Mouse (Mus musculus) hindbrain, embryonic 11.5 days (tissue): Measurements from ENCODE around the gene Oas1d. TPM values are rescaled to one million over a fixed set of nuclear protein-coding genes. Genes with fewer than 3 reads are reported as not detected.
"Not testable (repeated sequence)": the region's sequence is repeated elsewhere in the genome, so short reads cannot be mapped to it uniquely, and the experiment has no call there.

Source experiments
- ATAC-seq: fragments of 200-750 bp; cut with Nextera tagmentation; 2 replicates; pipeline ENCODE4 v1.8.0; 2017; ENCODE audit warnings: mild to moderate bottlenecking, moderate TSS enrichment, moderate library complexity; ENCODE audit not compliant: low FRiP score
- DNase-seq: peaks from one replicate; pipeline ENCODE4 v3.0.0-alpha.2; 2015; ENCODE audit warnings: low spot score
- H3K27ac ChIP-seq: fragments of 300-500 bp; sonication (generic); 2 replicates; pipeline ENCODE4 v1.5.1; 2014; ENCODE audit warnings: mild to moderate bottlenecking, low read depth, low read length
- H3K27me3 ChIP-seq: fragments of 300-500 bp; sonication (generic); 2 replicates; pipeline ENCODE4 v1.6.1; 2014; ENCODE audit warnings: mild to moderate bottlenecking, low read length, moderate library complexity, mixed read lengths; ENCODE audit not compliant: control insufficient read depth, insufficient read depth
- H3K36me3 ChIP-seq: fragments of 300-500 bp; sonication (generic); 2 replicates; pipeline ENCODE4 v1.6.1; 2014; ENCODE audit warnings: mild to moderate bottlenecking, low read length, moderate library complexity, mixed read lengths; ENCODE audit not compliant: control insufficient read depth, insufficient read depth
- H3K4me1 ChIP-seq: fragments of 300-500 bp; sonication (generic); replicated peaks from 2 replicates; pipeline ENCODE4 v1.6.1; 2014; ENCODE audit warnings: low read length, mixed read lengths; ENCODE audit not compliant: control insufficient read depth, insufficient read depth
- H3K4me2 ChIP-seq: fragments of 300-500 bp; sonication (generic); replicated peaks from 2 replicates; pipeline ENCODE4 v1.6.1; 2014; ENCODE audit warnings: mild to moderate bottlenecking, low read depth, low read length
- H3K4me3 ChIP-seq: fragments of 300-500 bp; sonication (generic); 2 replicates; pipeline ENCODE4 v1.5.1; 2014; ENCODE audit warnings: low read depth, low read length
- H3K9ac ChIP-seq: fragments of 300-500 bp; sonication (generic); 2 replicates; pipeline ENCODE4 v1.6.1; 2014; ENCODE audit warnings: low read depth, low read length
- H3K9me3 ChIP-seq: fragments of 300-500 bp; sonication (generic); 2 replicates; pipeline ENCODE4 v1.6.1; 2016; ENCODE audit warnings: low read length; ENCODE audit not compliant: control insufficient read depth
- WGBS: fragments of 180-500 bp; shearing (Covaris S2); extraction: QIAGEN DNeasy Blood & Tissue Kit; methylation state at CpG from one replicate; pipeline ENCODE4 v1.1.7; 2014; 5-methylcytosine and 5-hydroxymethylcytosine counted together
- polyA plus RNA-seq: library from polyadenylated mRNA; unstranded; fragments of >200 nt; fragmentation: Nextera tagmentation; extraction: Ambion mirVana; gene quantifications from 2 replicates; pipeline ENCODE4 v1.2.1, GENCODE M21; 2014

The Oas1d gene
- polyA plus RNA-seq, 1 experiment from 2014 or later = not detected

- H3K27me3 ChIP-seq, H3K4me2 ChIP-seq, ATAC-seq, DNase-seq, H3K9me3 ChIP-seq, H3K36me3 ChIP-seq, H3K9ac ChIP-seq, H3K4me1 ChIP-seq, H3K27ac ChIP-seq, H3K4me3 ChIP-seq: not testable (repeated sequence)
- 92% methylated on average over 2 of the region's 2 CpGs for WGBS
These were observed 19.6 kb upstream of the Oas1d start for GRCm38 (mm10) chr5:120894692-120895091.

GRCm38 (mm10) chr5:120895231-120895900, 19.0 kb upstream of the Oas1d start:
- Histone ChIP-seq H3K27ac (no peak overlapping the region), H3K9ac (no peak overlapping the region), H3K4me3 (no peak overlapping the region), H3K4me2 (no peak overlapping the region), H3K36me3 (no peaks in the 10 kb centered on the region), H3K27me3 (no peaks in the 10 kb centered on the region), H3K4me1 (no peaks in the 10 kb centered on the region), H3K9me3 (no peaks in the 10 kb centered on the region)
- DNase-seq (no peak), ATAC-seq (no peak)
- WGBS = 82% methylated on average over 11 of the region's 11 CpGs

GRCm38 (mm10) chr5:120898307-120898706, 16.0 kb upstream of the Oas1d start:
- WGBS = 90% methylated on average over 6 of the region's 6 CpGs
- DNase-seq = no peak
- no peaks in the 10 kb centered on the region for H3K9me3 ChIP-seq

GRCm38 (mm10) chr5:120898726-120899125, 15.6 kb upstream of the Oas1d start:
- Histone ChIP-seq H3K4me2 (no peak overlapping the region), H3K9ac (no peak overlapping the region), H3K27ac (no peak overlapping the region), H3K36me3 (no peaks in the 10 kb centered on the region), H3K9me3 (no peaks in the 10 kb centered on the region), H3K4me1 (no peaks in the 10 kb centered on the region), H3K27me3 (no peaks in the 10 kb centered on the region), H3K4me3 (no peak overlapping the region)
- no peak for DNase-seq
- ATAC-seq = no peak

More at GRCm38 (mm10) chr5:120898307-120898706, 16.0 kb upstream of the Oas1d start:
- Histone ChIP-seq H3K27ac (no peak overlapping the region), H3K9ac (no peak overlapping the region), H3K4me2 (no peak overlapping the region), H3K4me3 (no peak overlapping the region), H3K36me3 (no peaks in the 10 kb centered on the region), H3K4me1 (no peaks in the 10 kb centered on the region), H3K27me3 (no peaks in the 10 kb centered on the region)
- ATAC-seq = no peak

GRCm38 (mm10) chr5:120900666-120901065, 13.7 kb upstream of the Oas1d start:
- no peak overlapping the region for H3K27ac ChIP-seq
- DNase-seq (no peak), ATAC-seq (no peak)
- no peak overlapping the region for H3K9ac ChIP-seq
- H3K36me3 ChIP-seq = no peaks in the 10 kb centered on the region
- no peak overlapping the region for H3K4me3 ChIP-seq
- no peaks in the 10 kb centered on the region for H3K27me3 ChIP-seq
- H3K4me1 ChIP-seq = no peaks in the 10 kb centered on the region
- H3K4me2 ChIP-seq = no peak overlapping the region
- no peaks in the 10 kb centered on the region for H3K9me3 ChIP-seq
- WGBS = 71% methylated on average over 1 of the region's 1 CpGs

- WGBS = 90% methylated on average over 5 of the region's 5 CpGs
- no peak overlapping the region for H3K4me3 ChIP-seq
- DNase-seq (no peak), ATAC-seq (no peak)
- no peaks in the 10 kb centered on the region for H3K4me1 ChIP-seq
- H3K36me3 ChIP-seq = no peaks in the 10 kb centered on the region
- H3K9me3 ChIP-seq = no peaks in the 10 kb centered on the region
- no peak overlapping the region for H3K9ac ChIP-seq
- no peak overlapping the region for H3K27ac ChIP-seq
- H3K4me2 ChIP-seq = no peak overlapping the region
- no peaks in the 10 kb centered on the region for H3K27me3 ChIP-seq
These were observed 12.3 kb upstream of the Oas1d start for GRCm38 (mm10) chr5:120902056-120902455.

GRCm38 (mm10) chr5:120906791-120907733, 7.3 kb upstream of the Oas1d start, which contains the start of gene Oas1a:
Oas1a (minus strand) TSS chr5:120907521.
- H3K27me3 ChIP-seq, H3K9ac ChIP-seq, DNase-seq, H3K4me2 ChIP-seq, H3K9me3 ChIP-seq, H3K36me3 ChIP-seq, H3K4me1 ChIP-seq, H3K27ac ChIP-seq, ATAC-seq, H3K4me3 ChIP-seq: not testable (repeated sequence)
- WGBS = 45% methylated on average over 7 of the region's 12 CpGs

- no peak for ATAC-seq
- Histone ChIP-seq H3K27ac (no peak overlapping the region), H3K9me3 (no peaks in the 10 kb centered on the region), H3K4me3 (no peak overlapping the region), H3K4me2 (no peak overlapping the region), H3K9ac (no peak overlapping the region), H3K4me1 (no peaks in the 10 kb centered on the region), H3K36me3 (no peaks in the 10 kb centered on the region), H3K27me3 (no peaks in the 10 kb centered on the region)
- 50% methylated on average over 7 of the region's 7 CpGs for WGBS
- DNase-seq = no peak
These were observed 6.0 kb upstream of the Oas1d start for GRCm38 (mm10) chr5:120908196-120908920.
